Mouse (Mus musculus) kidney, embryonic 16.5 days (tissue): ENCODE measurements around the gene Rpl26. TPM values are rescaled to one million over a fixed set of nuclear protein-coding genes. Genes with fewer than 3 reads are reported as not detected.

Experiments
- ATAC-seq: fragments of 200-750 bp; cut with Nextera tagmentation; 2 replicates; pipeline ENCODE4 v1.8.0; 2017; ENCODE audit warnings: moderate TSS enrichment; ENCODE audit not compliant: low FRiP score, low TSS enrichment
- H3K27ac ChIP-seq: fragments of 300-500 bp; sonication (generic); 2 replicates; pipeline ENCODE4 v1.5.1; 2014; ENCODE audit warnings: low read length
- H3K27me3 ChIP-seq: fragments of 300-500 bp; sonication (generic); 2 replicates; pipeline ENCODE4 v1.6.1; 2014; ENCODE audit warnings: low read length, control low read depth, mixed read lengths; ENCODE audit not compliant: insufficient read depth
- H3K36me3 ChIP-seq: fragments of 300-500 bp; sonication (generic); 2 replicates; pipeline ENCODE4 v1.6.1; 2014; ENCODE audit warnings: low read length, control low read depth, mixed read lengths; ENCODE audit not compliant: insufficient read depth
- H3K4me1 ChIP-seq: fragments of 300-500 bp; sonication (generic); 2 replicates; pipeline ENCODE4 v1.6.1; 2014; ENCODE audit warnings: low read length, control low read depth, mixed read lengths; ENCODE audit not compliant: insufficient read depth
- H3K4me2 ChIP-seq: fragments of 300-500 bp; sonication (generic); replicated peaks from 2 replicates; pipeline ENCODE4 v1.6.1; 2014; ENCODE audit warnings: low read depth, low read length
- H3K4me3 ChIP-seq: fragments of 300-500 bp; sonication (generic); 2 replicates; pipeline ENCODE4 v1.5.1; 2014; ENCODE audit warnings: mild to moderate bottlenecking, low read length
- H3K9ac ChIP-seq: fragments of 300-500 bp; sonication (generic); replicated peaks from 2 replicates; pipeline ENCODE4 v1.6.1; 2014; ENCODE audit warnings: low read length
- H3K9me3 ChIP-seq: fragments of 300-500 bp; sonication (generic); 2 replicates; pipeline ENCODE4 v1.6.1; 2016; ENCODE audit warnings: low read length, control low read depth
- WGBS: fragments of 180-500 bp; shearing (Covaris S2); extraction: QIAGEN DNeasy Blood & Tissue Kit; methylation state at CpG from one replicate; pipeline ENCODE4 v1.1.7; 2014; 5-methylcytosine and 5-hydroxymethylcytosine counted together
- polyA plus RNA-seq: library from polyadenylated mRNA; unstranded; fragments of >200 nt; fragmentation: Nextera tagmentation; extraction: Ambion mirVana; gene quantifications from 2 replicates; pipeline ENCODE4 v1.2.1, GENCODE M21; 2015

The Rpl26 gene
- polyA plus RNA-seq, 1 experiment from 2014 or later: 897 TPM

DNA sequence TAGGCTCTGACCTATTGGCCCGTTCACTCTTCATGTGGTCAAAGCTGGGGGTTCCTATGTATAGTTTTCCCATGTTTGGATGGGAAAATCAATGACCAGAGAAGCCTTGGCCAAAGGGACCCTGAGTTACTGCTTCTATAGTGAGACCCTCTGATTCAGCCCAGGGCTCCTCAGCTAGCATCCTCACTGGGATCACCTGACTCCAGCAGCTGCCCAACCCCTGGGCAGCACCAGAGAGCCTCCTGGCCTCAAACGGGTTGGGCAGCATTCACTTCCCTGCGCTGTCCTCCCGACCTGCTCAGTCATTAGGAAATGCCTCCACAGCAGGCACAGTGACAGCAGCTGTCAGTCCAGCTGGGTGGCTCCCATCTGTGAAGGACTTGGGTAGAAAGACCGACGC lies 13.1 kb upstream of the Rpl26 start, which contains the start of gene Rnf222:
Gene Rnf222, plus strand, starts transcription at position 301 of the 400 bp plus-strand sequence.
- Histone ChIP-seq H3K9ac (no peak within 1 kb of the TSS), H3K27me3 (no peaks in the 10 kb centered on the region), H3K4me3 (no peak within 1 kb of the TSS), H3K36me3 (no peaks in the 10 kb centered on the region), H3K9me3 (no peaks in the 10 kb centered on the region), H3K27ac (no peak within 1 kb of the TSS), H3K4me2 (no peak within 1 kb of the TSS), H3K4me1 (0 out of 2 replicates have a peak, but pooled peaks cover 3% of the 10 kb centered on the region)
- 34% methylated on average over 6 of the region's 6 CpGs for WGBS
- ATAC-seq: no peak

GRCm38 (mm10) chr11:68888653-68889052 lies 12.7 kb upstream of the Rpl26 start:
- ATAC-seq: no peak
- Histone ChIP-seq H3K27ac (no peak overlapping the region), H3K4me1 (0 out of 2 replicates have a peak, but pooled peaks cover 3% of the 10 kb centered on the region), H3K4me2 (no peak overlapping the region), H3K27me3 (no peaks in the 10 kb centered on the region), H3K4me3 (no peak overlapping the region), H3K9ac (no peak overlapping the region), H3K9me3 (no peaks in the 10 kb centered on the region), H3K36me3 (no peaks in the 10 kb centered on the region)
- WGBS: 56% methylated on average over 2 of the region's 2 CpGs

DNA sequence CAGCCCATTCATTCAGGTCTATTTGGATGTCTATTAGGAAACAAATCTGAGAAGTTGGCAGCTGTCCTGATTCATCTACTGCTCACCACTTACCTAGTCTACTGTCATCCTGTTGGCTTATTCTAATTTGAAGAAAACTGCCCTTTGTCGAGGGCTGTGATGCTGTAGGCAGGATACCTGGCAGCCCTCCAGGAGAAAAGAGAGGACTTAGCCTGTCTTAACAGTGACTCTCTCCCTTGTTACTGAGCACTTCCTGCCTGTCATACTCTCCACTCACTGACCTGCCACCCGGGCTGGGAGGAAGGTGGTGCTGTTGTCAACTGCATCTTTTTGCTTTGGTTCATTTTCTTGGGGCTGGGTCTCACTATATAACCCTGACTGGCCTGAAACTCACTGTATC lies 10.8 kb upstream of the Rpl26 start:
- Histone ChIP-seq H3K9me3 (no peaks in the 10 kb centered on the region), H3K4me2 (no peak overlapping the region), H3K27me3 (no peaks in the 10 kb centered on the region), H3K27ac (no peak overlapping the region), H3K36me3 (no peaks in the 10 kb centered on the region), H3K9ac (no peak overlapping the region), H3K4me1 (0 out of 2 replicates have a peak, but pooled peaks cover 3% of the 10 kb centered on the region), H3K4me3 (no peak overlapping the region)
- WGBS: 43% methylated on average over 2 of the region's 2 CpGs
- no peak for ATAC-seq

DNA sequence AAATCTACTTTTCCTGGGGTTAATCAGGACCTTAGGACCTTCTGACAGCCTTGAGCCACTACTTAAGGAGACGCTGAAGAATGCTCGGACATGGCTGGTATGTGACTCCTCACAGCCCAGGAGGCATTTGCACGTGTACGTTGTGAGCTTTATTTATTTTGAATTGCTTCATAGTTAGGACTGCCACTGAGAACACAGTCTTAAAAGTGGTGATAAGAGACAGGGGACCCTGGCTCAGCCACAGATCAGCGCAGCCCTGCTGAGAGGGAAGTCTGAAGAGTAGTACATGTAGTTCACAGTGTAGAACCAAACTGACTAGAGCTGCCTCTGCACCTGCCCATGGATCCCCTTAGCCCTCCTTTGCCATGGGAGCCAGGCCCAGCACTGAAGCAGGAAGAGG lies 9.6 kb upstream of the Rpl26 start:
- Histone ChIP-seq H3K36me3 (no peaks in the 10 kb centered on the region), H3K4me2 (no peak overlapping the region), H3K9me3 (no peaks in the 10 kb centered on the region), H3K4me3 (no peak overlapping the region), H3K4me1 (0 out of 2 replicates have a peak, but pooled peaks cover 3% of the 10 kb centered on the region), H3K27ac (no peak overlapping the region), H3K27me3 (no peaks in the 10 kb centered on the region), H3K9ac (0 out of 2 replicates have a peak overlapping the region, but pooled peaks have one; percentile 16)
- WGBS: 78% methylated on average over 5 of the region's 5 CpGs
- no peak for ATAC-seq

DNA sequence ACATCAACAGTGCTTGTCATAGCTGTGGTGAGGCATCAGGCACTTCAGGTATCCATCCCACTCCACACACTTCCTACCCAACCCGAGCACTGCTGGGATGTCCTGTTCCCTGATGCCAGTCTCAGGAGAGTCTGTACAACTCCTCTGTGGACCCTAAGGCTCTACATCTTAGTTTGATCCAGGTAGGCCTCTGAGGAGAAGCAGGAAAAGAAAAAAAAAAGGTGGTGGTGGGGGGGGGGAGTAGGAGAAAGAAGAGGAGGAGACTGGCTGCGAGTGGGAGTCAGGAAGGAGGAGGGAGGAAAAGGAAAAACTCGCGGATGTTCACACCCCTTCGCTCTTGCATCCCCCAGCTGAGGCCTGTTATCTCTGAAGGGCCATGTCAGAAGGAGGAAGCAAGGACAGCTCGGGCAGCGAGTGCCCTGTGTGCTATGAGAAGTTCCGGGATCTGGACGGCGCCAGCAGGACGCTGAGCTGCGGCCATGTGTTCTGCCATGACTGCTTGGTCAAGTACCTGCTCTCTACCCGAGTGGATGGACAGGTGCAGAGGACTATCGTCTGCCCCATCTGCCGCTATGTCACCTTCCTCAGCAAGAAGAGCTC lies 9.1 kb upstream of the Rpl26 start:
- Histone ChIP-seq H3K9me3 (no peaks in the 10 kb centered on the region), H3K27ac (peak overlapping the region; percentile 50), H3K4me1 (0 out of 2 replicates have a peak, but pooled peaks cover 3% of the 10 kb centered on the region), H3K4me2 (no peak overlapping the region), H3K4me3 (no peak overlapping the region), H3K36me3 (no peaks in the 10 kb centered on the region), H3K9ac (peak overlapping the region; percentile 16; the same call in 1 of the 2 replicates), H3K27me3 (no peaks in the 10 kb centered on the region)
- 64% methylated on average over 14 of the region's 15 CpGs for WGBS
- no peak for ATAC-seq

GRCm38 (mm10) chr11:68893911-68894464 lies 7.4 kb upstream of the Rpl26 start:
- Histone ChIP-seq H3K9me3 (no peaks in the 10 kb centered on the region), H3K36me3 (no peaks in the 10 kb centered on the region), H3K27ac (no peak overlapping the region), H3K4me1 (0 out of 2 replicates have a peak, but pooled peaks cover 3% of the 10 kb centered on the region), H3K4me2 (no peak overlapping the region), H3K27me3 (no peaks in the 10 kb centered on the region), H3K9ac (no peak overlapping the region), H3K4me3 (no peak overlapping the region)
- no peak for ATAC-seq
- 65% methylated on average over 12 of the region's 12 CpGs for WGBS

- H3K9ac ChIP-seq: no peak overlapping the region
- H3K27me3 ChIP-seq: no peaks in the 10 kb centered on the region
- no peak overlapping the region for H3K27ac ChIP-seq
- no peaks in the 10 kb centered on the region for H3K36me3 ChIP-seq
- H3K4me1 ChIP-seq: 0 out of 2 replicates have a peak, but pooled peaks cover 3% of the 10 kb centered on the region
- H3K4me2 ChIP-seq: no peak overlapping the region
- H3K9me3 ChIP-seq: no peaks in the 10 kb centered on the region
- H3K4me3 ChIP-seq: no peak overlapping the region
- ATAC-seq: no peak
- 94% methylated on average over 5 of the region's 5 CpGs for WGBS
Observed at GRCm38 (mm10) chr11:68896247-68896646, 5.1 kb upstream of the Rpl26 start.

- Histone ChIP-seq H3K9me3 (no peaks in the 10 kb centered on the region), H3K4me1 (0 out of 2 replicates have a peak, but pooled peaks cover 3% of the 10 kb centered on the region), H3K4me3 (no peak overlapping the region), H3K27ac (no peak overlapping the region), H3K4me2 (no peak overlapping the region), H3K36me3 (no peaks in the 10 kb centered on the region), H3K9ac (no peak overlapping the region), H3K27me3 (no peaks in the 10 kb centered on the region)
- no peak for ATAC-seq
- 45% methylated on average over 4 of the region's 4 CpGs for WGBS
Observed at GRCm38 (mm10) chr11:68897120-68897519, 4.3 kb upstream of the Rpl26 start.

- Histone ChIP-seq H3K27ac (no peak overlapping the region), H3K9me3 (no peaks in the 10 kb centered on the region), H3K36me3 (peaks cover 4% of the 10 kb centered on the region; the same call in 1 of the 2 replicates), H3K4me3 (no peak overlapping the region), H3K9ac (no peak overlapping the region), H3K4me2 (no peak overlapping the region), H3K4me1 (peaks cover 5% of the 10 kb centered on the region), H3K27me3 (no peaks in the 10 kb centered on the region)
- no peak for ATAC-seq
- 62% methylated on average over 6 of the region's 6 CpGs for WGBS
Observed at GRCm38 (mm10) chr11:68897838-68898237, 3.5 kb upstream of the Rpl26 start.

GRCm38 (mm10) chr11:68898790-68899189 lies 2.6 kb upstream of the Rpl26 start:
- H3K27ac ChIP-seq: no peak overlapping the region
- no peak for ATAC-seq
- H3K36me3 ChIP-seq: peaks cover 13% of the 10 kb centered on the region; the same call in 1 of the 2 replicates
- peaks cover 10% of the 10 kb centered on the region for H3K4me1 ChIP-seq
- no peak overlapping the region for H3K4me2 ChIP-seq
- H3K9ac ChIP-seq: no peak overlapping the region
- no peaks in the 10 kb centered on the region for H3K27me3 ChIP-seq
- 88% methylated on average over 6 of the region's 6 CpGs for WGBS
- no peak overlapping the region for H3K4me3 ChIP-seq
- no peaks in the 10 kb centered on the region for H3K9me3 ChIP-seq
